Mouse (Mus musculus): ENCODE data around the gene Fam207a. TPM values are rescaled to one million over a fixed set of nuclear protein-coding genes. Genes with fewer than 3 reads are reported as not detected.
A peak's percentile ranks its signal among the peaks of the same experiment; 100 is the strongest.

Gene Fam207a
- polyA plus RNA-seq, 1 experiment from 2014 or later, result 38.8 TPM

DNA sequence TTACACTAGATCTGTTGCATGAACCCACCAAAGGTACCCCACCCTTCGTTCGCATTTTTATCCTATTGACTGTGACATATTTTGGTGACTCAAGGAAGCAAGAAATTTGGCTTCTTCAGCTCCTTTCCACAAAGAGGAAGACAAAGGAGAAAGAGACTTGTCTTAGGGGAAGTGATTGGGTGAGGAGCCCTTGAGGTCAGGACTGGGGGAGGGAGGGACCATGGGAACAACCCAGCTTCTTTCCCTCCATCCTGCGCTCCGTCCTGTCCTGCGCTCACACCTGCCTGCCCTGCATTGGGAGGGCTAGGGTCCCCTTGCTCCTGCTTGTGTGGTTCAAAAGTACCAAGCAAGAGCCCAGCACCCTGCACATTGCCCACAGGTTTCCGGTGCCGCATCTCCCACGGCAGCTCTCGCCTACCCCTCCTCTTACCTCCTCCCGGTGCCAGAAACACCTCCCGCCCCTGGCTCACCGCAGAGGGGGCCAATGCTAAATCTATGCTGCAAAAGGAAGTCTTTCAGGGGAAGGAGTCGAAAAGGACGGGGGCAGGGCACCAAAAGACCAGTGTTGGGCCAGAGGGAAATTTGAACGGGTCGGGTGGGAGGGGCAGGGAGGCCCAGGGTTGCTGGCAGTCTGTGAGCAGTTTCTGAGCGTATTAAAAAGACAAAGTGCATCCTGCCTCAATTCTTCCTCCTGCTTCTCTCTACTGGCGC, 6.6 kb upstream of the Fam207a start:
- Histone ChIP-seq H3K27ac (peak overlapping the region; percentile 87), H3K79me2 (ENCODE audit: inconsistent target) (no peaks in the 10 kb centered on the region), H3K4me3 (ENCODE audit: inconsistent target) (peak overlapping the region; percentile 29), H3K36me3 (ENCODE audit: inconsistent target) (no peaks in the 10 kb centered on the region)
- WGBS (ENCODE audit: missing documents), result 3% methylated on average over 18 of the region's 18 CpGs

DNA sequence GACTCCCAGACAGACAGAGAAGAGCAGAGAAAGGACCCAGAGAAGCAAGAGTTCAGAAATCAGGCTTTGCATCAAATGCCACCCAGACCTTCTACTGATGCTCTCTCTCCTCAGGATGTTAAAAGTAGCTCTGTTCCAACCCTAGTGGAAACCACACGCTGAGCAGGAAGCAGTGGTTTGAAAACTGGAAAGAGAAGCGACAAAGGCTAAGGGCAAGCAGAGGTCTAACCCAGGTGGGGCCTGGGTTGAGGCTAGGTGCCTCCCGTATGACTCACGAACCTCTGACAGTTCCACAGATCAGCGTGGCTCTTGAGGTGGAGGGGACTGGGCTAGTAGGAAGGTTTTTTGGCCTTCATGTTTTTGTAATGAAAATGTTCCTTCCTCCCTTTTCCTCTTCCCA, 4.9 kb upstream of the Fam207a start:
- Histone ChIP-seq H3K27ac (no peak overlapping the region), H3K4me3 (ENCODE audit: inconsistent target) (no peak overlapping the region), H3K79me2 (ENCODE audit: inconsistent target) (no peaks in the 10 kb centered on the region), H3K36me3 (ENCODE audit: inconsistent target) (no peaks in the 10 kb centered on the region)
- WGBS (ENCODE audit: missing documents), result 59% methylated on average over 5 of the region's 5 CpGs

DNA sequence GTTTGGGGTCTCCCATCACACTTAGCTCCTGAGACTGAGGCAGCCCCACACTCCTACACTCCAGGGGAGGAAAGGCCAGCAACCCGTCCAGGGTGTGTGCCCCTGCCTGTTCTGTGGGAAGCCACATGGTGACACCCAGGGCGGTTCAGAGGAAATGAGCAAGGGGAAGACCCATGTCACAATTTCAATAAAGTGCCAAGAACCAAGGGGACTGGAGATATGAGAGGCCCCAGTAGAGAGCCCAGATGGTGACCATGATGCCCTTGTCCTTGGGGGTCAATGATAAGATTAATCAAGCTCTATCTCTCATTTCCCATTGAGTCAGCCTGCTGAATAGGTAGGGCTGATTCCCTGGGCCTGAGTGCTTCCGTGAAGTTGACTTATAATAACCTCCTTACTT, 3.6 kb upstream of the Fam207a start:
- no peak overlapping the region for H3K27ac ChIP-seq
- 55% methylated on average over 3 of the region's 3 CpGs for WGBS (ENCODE audit: missing documents)
- H3K36me3 ChIP-seq (ENCODE audit: inconsistent target), result no peaks in the 10 kb centered on the region
- H3K79me2 ChIP-seq (ENCODE audit: inconsistent target), result peaks cover 13% of the 10 kb centered on the region
- no peak overlapping the region for H3K4me3 ChIP-seq (ENCODE audit: inconsistent target)

DNA sequence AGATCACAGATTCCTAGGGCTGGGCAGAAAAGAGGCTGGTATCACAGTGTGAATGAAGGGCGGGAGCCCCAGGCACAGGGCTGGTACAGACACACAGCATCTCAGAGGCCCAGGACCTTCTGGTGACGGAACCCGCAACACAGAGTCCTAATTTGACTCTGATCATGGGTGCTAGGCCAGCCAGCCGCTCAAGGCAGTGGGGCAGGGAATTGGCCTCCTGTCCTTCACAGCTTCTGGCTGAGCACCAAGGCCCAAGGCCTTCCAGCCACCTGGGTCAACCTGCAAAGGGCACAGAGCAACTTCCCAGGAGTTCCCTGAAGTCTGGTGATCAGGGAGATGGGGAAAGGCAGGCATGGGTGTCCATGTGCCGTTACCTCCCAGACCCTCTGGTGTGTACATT, 2.2 kb upstream of the Fam207a start:
- peaks cover 24% of the 10 kb centered on the region for H3K79me2 ChIP-seq (ENCODE audit: inconsistent target)
- 97% methylated on average over 5 of the region's 5 CpGs for WGBS (ENCODE audit: missing documents)
- no peak overlapping the region for H3K27ac ChIP-seq
- no peak overlapping the region for H3K4me3 ChIP-seq (ENCODE audit: inconsistent target)
- peaks cover 5% of the 10 kb centered on the region; the same call in 1 of the 2 replicates for H3K36me3 ChIP-seq (ENCODE audit: inconsistent target)

DNA sequence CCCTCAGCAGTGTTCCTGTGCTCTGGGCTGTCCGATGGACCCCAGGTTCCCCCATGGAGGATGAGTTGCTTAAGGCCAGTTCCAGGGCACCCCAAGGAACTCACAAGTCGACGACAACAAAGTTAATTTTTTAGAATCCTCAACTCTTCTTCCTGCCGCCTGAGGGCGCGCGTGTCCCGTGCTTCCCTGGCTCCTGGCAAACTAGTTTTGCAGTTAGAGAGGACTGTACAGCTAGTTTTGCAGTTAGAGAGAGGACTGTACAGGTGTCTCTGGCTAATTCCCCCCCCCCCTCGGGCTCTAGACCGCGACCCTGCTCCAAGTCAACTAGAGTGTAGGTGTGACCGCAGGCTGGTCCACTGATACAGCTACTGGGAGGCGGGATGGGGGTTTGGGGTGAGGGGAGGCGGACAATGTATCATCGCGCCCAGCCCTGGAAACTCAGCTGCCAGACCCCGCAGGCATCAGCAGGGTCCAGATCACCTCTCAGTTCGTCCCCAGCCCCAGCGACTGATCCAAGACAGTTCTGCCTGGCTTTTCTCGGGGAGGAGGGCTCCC, 1.6 kb upstream of the Fam207a start:
- peaks cover 31% of the 10 kb centered on the region for H3K79me2 ChIP-seq (ENCODE audit: inconsistent target)
- H3K36me3 ChIP-seq (ENCODE audit: inconsistent target), result peaks cover 8% of the 10 kb centered on the region
- no peak overlapping the region for H3K27ac ChIP-seq
- 31% methylated on average over 20 of the region's 20 CpGs for WGBS (ENCODE audit: missing documents)
- H3K4me3 ChIP-seq (ENCODE audit: inconsistent target), result no peak overlapping the region

DNA sequence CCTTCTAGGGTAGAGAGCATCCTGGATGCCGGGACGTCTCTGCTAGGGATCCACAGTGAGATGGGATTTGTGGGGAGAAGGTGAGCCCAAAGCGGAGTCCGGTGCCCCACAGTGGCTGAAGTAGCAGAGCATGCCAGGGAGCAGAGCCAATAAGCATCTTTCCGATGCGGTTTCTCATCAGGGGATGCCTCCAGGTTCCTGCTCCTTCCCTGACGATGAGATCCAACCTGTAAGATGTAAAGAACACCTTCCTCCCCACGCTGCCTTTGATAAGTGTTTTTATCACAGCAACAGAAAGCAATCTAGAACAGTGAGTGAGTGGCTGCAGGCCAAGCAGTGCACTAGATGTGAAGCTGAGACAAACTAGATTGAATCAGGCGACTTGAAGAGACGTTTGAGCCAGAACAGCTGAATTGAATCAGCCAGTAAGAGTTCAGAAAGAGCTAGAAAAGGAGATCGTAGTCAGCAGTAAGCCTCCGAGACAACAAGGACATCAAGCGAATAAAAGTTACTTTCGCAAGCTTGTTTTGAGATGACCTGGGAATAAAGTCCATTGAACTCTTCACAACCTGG, 880 bp upstream of the Fam207a start:
- WGBS (ENCODE audit: missing documents), result 64% methylated on average over 14 of the region's 14 CpGs
- Histone ChIP-seq H3K4me3 (ENCODE audit: inconsistent target) (peak overlapping the region; percentile 67), H3K36me3 (ENCODE audit: inconsistent target) (peaks cover 14% of the 10 kb centered on the region), H3K27ac (peak overlapping the region; percentile 78), H3K79me2 (ENCODE audit: inconsistent target) (peaks cover 37% of the 10 kb centered on the region)

DNA sequence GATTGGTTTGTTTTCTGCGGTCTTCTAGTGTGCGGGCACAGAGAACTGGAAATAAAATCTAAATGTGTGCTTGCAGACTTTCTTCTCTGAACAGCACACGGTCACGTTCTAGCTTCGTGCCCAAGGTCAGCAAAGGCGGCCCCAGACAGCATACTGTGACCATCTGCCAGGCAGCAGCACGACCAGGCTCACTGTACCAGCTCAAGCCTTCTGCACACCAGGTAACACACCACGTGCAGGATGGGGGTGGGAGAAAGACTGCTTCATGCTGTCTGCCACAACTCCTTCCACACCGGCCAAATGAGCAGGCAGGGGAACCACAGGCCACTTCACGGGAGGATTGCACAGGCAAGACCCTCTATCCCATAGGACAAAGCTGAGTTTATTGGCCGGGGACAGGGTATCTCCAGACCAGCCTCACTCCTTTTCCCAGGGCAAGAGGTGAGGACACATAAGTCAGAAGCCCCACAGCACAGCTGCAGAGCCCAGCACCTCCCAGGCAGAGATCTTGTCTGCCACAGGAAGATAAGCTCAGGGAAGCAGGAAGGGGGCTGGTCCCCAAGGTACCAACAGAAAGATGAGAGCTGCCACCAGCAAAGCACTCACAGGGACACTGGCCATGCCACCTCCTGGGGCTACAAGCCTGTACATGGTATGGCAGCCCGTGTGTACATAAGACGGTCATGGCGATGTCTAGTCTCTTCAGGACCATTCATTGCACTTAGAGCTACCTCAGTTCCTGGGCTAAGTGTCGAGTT, 5.2 kb downstream of the Fam207a start:
- Histone ChIP-seq H3K36me3 (ENCODE audit: inconsistent target) (peaks cover 40% of the 10 kb centered on the region), H3K4me3 (ENCODE audit: inconsistent target) (no peak overlapping the region), H3K27ac (no peak overlapping the region), H3K79me2 (ENCODE audit: inconsistent target) (peaks cover 98% of the 10 kb centered on the region)
- 90% methylated on average over 15 of the region's 15 CpGs for WGBS (ENCODE audit: missing documents)

DNA sequence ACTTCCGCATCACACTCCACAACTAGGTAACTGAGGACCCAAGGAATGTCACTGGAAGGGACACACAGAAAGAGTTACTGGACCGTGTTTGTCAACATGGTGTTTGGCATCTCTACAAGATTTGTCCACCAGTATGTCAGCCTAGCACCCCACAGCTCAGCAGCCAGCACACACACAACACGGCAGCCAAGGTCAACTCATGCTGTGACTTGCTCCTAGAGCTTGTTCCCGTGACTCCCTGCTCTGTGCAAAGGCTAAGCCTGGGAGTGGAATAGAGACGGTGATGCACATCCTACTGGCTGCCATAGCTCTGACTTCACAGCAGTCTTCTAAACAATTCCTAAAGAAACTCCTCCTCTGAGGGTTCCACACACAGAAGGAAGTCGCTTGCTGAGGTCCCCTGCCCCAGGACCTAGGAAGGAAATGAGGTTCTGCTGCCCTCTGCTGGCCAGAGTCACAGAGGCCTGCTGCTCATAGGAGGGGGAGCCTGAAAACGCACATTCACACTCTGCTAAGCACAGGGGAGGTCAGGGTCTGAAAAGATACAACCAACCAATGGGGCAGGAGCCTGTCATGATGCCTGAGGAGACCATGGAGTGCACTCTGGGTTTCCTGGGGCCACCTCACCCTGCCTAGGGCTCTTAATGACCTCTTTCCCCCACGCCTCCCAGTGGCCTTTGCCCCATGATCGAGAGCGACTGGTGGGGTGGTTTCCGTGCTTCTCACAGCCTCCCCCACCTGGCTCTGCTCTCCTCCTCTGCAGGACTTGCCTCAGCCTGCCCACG, 6.0 kb downstream of the Fam207a start:
- H3K36me3 ChIP-seq (ENCODE audit: inconsistent target), result peaks cover 44% of the 10 kb centered on the region
- peaks cover 98% of the 10 kb centered on the region for H3K79me2 ChIP-seq (ENCODE audit: inconsistent target)
- WGBS (ENCODE audit: missing documents), result 78% methylated on average over 12 of the region's 12 CpGs
- H3K4me3 ChIP-seq (ENCODE audit: inconsistent target), result no peak overlapping the region
- no peak overlapping the region for H3K27ac ChIP-seq

DNA sequence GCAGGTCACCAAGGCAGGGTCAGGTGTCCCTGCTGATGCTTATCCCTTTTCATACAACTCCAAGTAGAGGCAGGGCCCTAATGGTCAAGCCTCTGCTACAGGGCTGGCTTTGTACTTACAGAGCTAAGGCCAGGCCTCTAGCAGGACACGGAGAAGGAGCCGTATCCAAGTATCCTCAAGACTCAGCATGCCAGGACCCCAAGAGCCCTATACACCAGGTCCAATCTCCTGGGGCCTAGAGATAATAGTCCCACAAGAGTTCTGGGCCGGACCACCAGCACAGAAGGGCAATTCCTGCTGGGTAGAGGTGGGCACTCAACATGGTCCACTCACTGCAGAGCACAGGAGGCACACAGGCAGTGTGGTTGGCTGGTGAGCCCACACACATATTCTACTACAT, 6.8 kb downstream of the Fam207a start:
- Histone ChIP-seq H3K27ac (no peak overlapping the region), H3K36me3 (ENCODE audit: inconsistent target) (peaks cover 46% of the 10 kb centered on the region), H3K4me3 (ENCODE audit: inconsistent target) (no peak overlapping the region), H3K79me2 (ENCODE audit: inconsistent target) (peaks cover 96% of the 10 kb centered on the region)
- 100% methylated on average over 3 of the region's 3 CpGs for WGBS (ENCODE audit: missing documents)

DNA sequence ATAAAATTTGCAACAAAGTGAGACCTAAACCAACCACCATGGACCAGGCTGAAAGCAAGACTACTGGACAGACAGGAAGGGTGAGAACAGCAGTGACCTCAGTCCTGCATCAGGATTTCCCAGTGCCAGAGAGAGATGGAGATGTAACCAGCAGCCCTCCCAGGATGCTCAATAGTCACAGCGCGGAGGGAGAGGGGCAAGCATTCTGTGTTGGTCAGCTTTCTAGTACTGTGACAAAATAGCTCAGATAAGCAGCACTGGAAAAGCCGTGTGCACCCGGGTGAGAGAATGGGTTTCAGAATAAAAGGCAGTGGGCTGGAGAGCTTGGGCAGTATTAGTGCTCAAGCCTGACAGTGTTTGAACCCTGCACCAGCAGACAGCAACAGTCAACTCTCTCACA, 7.8 kb downstream of the Fam207a start:
- WGBS (ENCODE audit: missing documents), result 93% methylated on average over 4 of the region's 4 CpGs
- no peak overlapping the region for H3K4me3 ChIP-seq (ENCODE audit: inconsistent target)
- peak overlapping the region; percentile 49 for H3K27ac ChIP-seq
- H3K79me2 ChIP-seq (ENCODE audit: inconsistent target), result peaks cover 99% of the 10 kb centered on the region
- H3K36me3 ChIP-seq (ENCODE audit: inconsistent target), result peaks cover 52% of the 10 kb centered on the region

DNA sequence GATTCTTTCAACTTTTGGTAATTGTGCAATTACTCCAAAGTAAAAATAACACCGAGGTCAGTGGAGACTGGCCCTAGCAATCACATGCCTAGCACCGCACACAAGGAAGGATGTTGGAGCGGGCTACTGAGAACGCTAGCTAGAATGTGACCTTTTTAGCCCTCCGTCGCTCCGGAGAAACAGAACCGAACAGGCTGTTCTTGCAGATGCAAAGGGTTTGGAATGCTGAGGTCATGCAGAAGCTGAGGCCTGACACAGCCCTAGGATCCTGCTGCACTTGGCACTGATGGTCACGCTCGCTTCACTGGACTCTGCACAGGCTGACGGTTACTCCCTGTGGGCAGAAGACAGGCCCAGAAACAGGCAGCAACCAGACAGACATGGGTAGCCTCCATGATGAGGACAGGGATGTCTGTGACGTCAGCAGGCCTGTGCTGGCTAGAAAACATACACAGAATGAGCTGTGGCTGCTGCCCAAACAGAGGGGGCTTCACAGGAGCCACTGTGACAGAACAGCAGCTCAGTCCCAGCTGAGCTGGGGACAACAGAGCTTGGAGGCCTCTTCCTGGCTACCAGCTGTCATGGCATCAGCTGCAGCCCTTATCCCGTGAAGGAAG, 8.5 kb downstream of the Fam207a start:
- Histone ChIP-seq H3K27ac (peak overlapping the region; percentile 49), H3K79me2 (ENCODE audit: inconsistent target) (peaks cover 99% of the 10 kb centered on the region), H3K36me3 (ENCODE audit: inconsistent target) (peaks cover 54% of the 10 kb centered on the region), H3K4me3 (ENCODE audit: inconsistent target) (no peak overlapping the region)
- WGBS (ENCODE audit: missing documents), result 81% methylated on average over 13 of the region's 13 CpGs

DNA sequence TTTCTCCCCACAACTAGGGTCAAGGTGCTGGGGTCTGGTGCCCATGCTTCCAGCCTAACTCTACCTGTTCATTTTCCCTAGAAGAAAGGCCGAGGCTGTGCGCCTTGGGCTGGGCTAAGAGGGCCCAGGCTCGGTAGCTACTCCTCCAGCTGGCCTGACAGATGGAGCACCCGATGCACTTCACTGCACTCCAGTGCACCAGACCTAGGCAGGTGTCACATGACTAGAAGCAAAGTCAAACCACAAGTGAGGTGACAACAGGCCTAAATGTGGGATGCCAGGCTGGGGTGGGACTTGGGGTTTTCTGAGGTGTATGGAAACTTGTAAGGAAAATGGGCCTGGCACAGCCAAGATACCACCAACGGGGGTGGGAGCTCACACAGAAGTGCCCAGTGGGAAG, 9.1 kb downstream of the Fam207a start:
- 91% methylated on average over 5 of the region's 5 CpGs for WGBS (ENCODE audit: missing documents)
- Histone ChIP-seq H3K36me3 (ENCODE audit: inconsistent target) (peaks cover 55% of the 10 kb centered on the region), H3K27ac (no peak overlapping the region), H3K79me2 (ENCODE audit: inconsistent target) (peaks cover 99% of the 10 kb centered on the region), H3K4me3 (ENCODE audit: inconsistent target) (no peak overlapping the region)

DNA sequence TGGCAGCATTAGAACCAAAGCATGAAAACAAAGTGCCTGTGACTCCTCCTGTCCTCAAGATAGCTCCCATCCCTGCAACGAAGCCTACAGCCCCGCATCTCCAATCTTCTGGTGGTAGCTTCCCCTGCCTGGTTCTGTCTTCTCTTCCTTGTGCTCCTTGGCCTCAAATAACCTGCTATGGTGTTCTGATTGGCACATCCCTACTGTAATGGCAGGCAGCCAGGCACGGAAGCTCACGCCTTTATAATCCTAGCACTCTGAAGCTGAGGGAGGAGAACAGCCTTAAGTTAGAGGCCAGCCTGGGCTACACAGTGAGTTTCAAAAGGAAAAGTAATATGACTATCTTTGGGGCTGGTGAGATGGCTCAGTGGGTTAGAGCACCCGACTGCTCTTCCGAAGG, 11.4 kb downstream of the Fam207a start:
- Histone ChIP-seq H3K79me2 (ENCODE audit: inconsistent target) (peaks cover 99% of the 10 kb centered on the region), H3K27ac (no peak overlapping the region), H3K4me3 (ENCODE audit: inconsistent target) (no peak overlapping the region), H3K36me3 (ENCODE audit: inconsistent target) (peaks cover 58% of the 10 kb centered on the region)
- WGBS (ENCODE audit: missing documents), result 89% methylated on average over 4 of the region's 6 CpGs

All from macrophage (primary cell).